Mouse (Mus musculus) intestine, embryonic 14.5 days (tissue): ENCODE data around the gene Car6. TPM values are rescaled to one million over a fixed set of nuclear protein-coding genes. Genes with fewer than 3 reads are reported as not detected.

Source experiments
- ATAC-seq: fragments of 200-750 bp; cut with Nextera tagmentation; replicated peaks from 2 replicates; pipeline ENCODE4 v1.8.0; 2017; ENCODE audit warnings: low read depth, moderate number of reproducible peaks, moderate TSS enrichment, moderate library complexity; ENCODE audit not compliant: low FRiP score, low TSS enrichment
- DNase-seq: peaks from one replicate; pipeline ENCODE4 v3.0.0-alpha.2; 2018; ENCODE audit warnings: low spot score
- H3K27ac ChIP-seq: fragments of 300-500 bp; sonication (generic); 2 replicates; pipeline ENCODE4 v1.5.1; 2014; ENCODE audit warnings: low read depth, mild to moderate bottlenecking, control low read depth
- H3K27me3 ChIP-seq: fragments of 300-500 bp; sonication (generic); replicated peaks from 2 replicates; pipeline ENCODE4 v1.6.1; 2014; ENCODE audit warnings: low read length, control low read depth; ENCODE audit not compliant: control insufficient read depth, insufficient read depth
- H3K36me3 ChIP-seq: fragments of 300-500 bp; sonication (generic); 2 replicates; pipeline ENCODE4 v1.6.1; 2014; ENCODE audit warnings: low read length, control low read depth; ENCODE audit not compliant: control insufficient read depth, insufficient read depth
- H3K4me1 ChIP-seq: fragments of 300-500 bp; sonication (generic); replicated peaks from 2 replicates; pipeline ENCODE4 v1.6.1; 2014; ENCODE audit warnings: low read length, control low read depth, mixed read lengths; ENCODE audit not compliant: control insufficient read depth, insufficient read depth
- H3K4me2 ChIP-seq: fragments of 300-500 bp; sonication (generic); 2 replicates; pipeline ENCODE4 v1.6.1; 2014; ENCODE audit warnings: low read length
- H3K4me3 ChIP-seq: fragments of 300-500 bp; sonication (generic); 2 replicates; pipeline ENCODE4 v1.5.1; 2014; ENCODE audit warnings: low read depth, low read length, control low read depth, mixed read lengths
- H3K9ac ChIP-seq: fragments of 300-500 bp; sonication (generic); 2 replicates; pipeline ENCODE4 v1.6.1; 2014; ENCODE audit warnings: mild to moderate bottlenecking, low read length
- H3K9me3 ChIP-seq: fragments of 300-500 bp; sonication (generic); 2 replicates; pipeline ENCODE4 v1.6.1; 2016; ENCODE audit warnings: low read length, control low read depth; ENCODE audit not compliant: control insufficient read depth
- WGBS: fragments of 180-500 bp; shearing (Covaris S2); extraction: QIAGEN DNeasy Blood & Tissue Kit; methylation state at CpG from one replicate; pipeline ENCODE4 v1.1.7; 2014; 5-methylcytosine and 5-hydroxymethylcytosine counted together
- polyA plus RNA-seq: library from polyadenylated mRNA; unstranded; fragments of >200 nt; fragmentation: Nextera tagmentation; extraction: Ambion mirVana; gene quantifications from 2 replicates; pipeline ENCODE4 v1.2.1, GENCODE M21; 2014

Gene Car6
- polyA plus RNA-seq, 1 experiment from 2014 or later, result not detected

DNA sequence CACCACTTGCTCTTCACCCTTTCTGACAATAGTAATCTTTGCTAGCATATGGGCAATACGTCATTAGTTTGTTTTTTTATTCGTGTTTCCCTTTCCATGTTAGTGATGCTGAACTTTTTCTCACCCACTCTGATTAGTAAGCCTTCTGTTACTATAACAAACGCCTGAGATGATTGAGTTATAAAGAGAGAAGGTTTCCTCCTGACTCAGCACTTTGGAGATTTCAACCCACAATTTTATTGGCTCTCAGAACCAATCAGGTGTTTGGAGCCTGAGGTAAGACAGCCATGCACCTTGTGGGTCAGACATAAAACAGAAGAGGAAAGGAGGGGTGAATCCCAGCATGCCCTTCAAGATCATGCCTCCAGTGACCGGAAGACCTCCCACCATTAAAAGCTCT lies 22.7 kb upstream of the Car6 start:
- Histone ChIP-seq H3K9ac (no peak overlapping the region), H3K4me3 (no peak overlapping the region), H3K9me3 (no peaks in the 10 kb centered on the region), H3K36me3 (no peaks in the 10 kb centered on the region), H3K4me2 (no peak overlapping the region), H3K27ac (no peak overlapping the region), H3K4me1 (no peaks in the 10 kb centered on the region), H3K27me3 (no peaks in the 10 kb centered on the region)
- 77% methylated on average over 4 of the region's 4 CpGs for WGBS
- no peak for DNase-seq
- no peak for ATAC-seq

DNA sequence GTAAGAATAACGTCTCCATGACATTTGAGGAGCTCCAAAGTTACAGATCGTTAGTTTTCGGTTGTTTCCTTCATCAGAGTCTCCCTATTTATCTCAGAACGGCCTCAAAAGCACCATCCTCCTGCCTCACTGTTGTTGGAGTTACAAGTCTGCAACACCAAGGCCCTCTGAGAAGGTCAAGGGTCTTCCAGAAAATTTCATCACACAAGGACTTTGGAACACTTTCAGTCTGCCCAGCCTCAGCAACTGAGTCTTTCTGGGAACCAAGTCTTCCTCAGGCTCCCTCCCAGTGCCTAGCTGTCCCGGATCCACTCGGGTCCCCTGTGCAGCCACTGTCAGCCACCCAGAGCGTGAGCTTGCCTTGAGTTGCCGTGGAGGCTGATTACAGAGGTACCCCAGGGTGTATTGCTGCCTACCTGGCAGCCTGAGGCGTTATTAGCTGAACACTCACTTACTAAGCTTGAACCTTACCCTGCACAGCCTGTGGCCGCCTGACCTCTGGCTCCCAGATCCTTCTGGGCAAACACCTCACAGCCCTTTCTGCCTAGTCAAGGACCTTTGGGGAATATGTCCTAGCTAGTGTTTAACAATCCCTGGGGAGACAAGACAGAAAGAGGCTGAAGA lies 20.0 kb upstream of the Car6 start:
- Histone ChIP-seq H3K4me1 (no peaks in the 10 kb centered on the region), H3K27me3 (no peaks in the 10 kb centered on the region), H3K9me3 (no peaks in the 10 kb centered on the region), H3K36me3 (no peaks in the 10 kb centered on the region), H3K4me3 (0 out of 2 replicates have a peak overlapping the region, but pooled peaks have one; percentile 18), H3K9ac (0 out of 2 replicates have a peak overlapping the region, but pooled peaks have one; percentile 29), H3K4me2 (peak overlapping the region; percentile 50), H3K27ac (no peak overlapping the region)
- WGBS, result 52% methylated on average over 10 of the region's 10 CpGs
- no peak for ATAC-seq
- DNase-seq, result no peak

DNA sequence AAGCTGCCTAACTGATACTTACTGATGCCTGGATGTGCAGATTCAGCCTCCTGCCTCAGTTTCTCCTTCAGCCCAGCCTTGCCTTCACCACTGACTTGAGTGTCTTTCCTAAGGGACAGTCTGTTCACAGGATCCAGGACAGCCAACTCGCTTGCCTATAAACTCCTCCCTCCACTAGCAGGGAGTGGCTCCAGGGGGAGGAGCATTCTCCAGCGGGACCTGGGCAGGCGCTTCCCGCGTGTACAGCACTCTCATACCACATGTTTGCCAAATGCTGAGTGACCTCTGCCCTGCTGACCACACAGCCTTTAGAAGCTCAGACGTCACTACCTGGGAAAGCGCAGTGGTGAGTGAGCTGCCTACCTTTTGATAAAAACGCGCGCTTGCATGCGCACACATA lies 19.5 kb upstream of the Car6 start:
- no peak overlapping the region for H3K27ac ChIP-seq
- DNase-seq, result peak; percentile 75

DNA sequence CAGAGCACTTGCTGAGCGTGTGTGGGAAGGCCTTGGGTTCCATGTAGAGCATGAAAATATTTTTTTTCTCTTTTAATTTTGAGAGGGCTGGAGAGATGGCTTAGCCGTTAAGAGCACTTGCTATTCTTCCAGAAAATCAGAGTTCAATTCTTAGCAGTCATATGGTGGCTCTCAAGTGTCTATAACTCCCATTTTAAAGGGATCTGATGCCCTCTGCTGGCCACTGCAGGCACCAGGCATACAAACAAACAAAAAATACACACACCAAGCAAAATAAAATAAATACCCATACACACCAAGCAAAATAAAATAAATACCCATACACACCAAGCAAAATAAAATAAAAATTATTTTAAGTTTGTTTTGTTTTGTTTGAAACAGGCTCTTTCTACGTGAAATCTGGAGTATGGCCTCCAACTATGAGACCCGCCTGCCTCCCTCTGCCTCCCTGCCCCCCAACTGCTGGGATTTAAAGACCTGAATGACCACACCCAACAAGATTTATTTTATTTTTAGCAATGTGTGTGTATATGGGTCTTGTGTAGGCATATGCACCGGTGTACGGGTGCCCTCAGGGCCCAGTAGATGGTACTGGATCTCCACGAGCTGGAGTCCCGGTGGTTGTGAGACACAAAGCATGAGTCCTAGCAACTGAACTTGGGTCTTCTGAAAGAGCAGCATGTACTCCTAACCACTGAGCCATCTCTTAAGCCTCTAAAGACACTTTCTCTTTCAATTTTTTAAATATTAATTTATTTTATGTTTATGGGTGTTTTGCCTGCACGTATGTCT lies 18.6 kb upstream of the Car6 start:
- Histone ChIP-seq H3K36me3 (no peaks in the 10 kb centered on the region), H3K9ac (no peak overlapping the region), H3K27me3 (no peaks in the 10 kb centered on the region), H3K9me3 (no peaks in the 10 kb centered on the region), H3K4me3 (no peak overlapping the region), H3K4me1 (no peaks in the 10 kb centered on the region), H3K4me2 (no peak overlapping the region), H3K27ac (no peak overlapping the region)
- ATAC-seq (no peak; the same call in 1 of the 2 replicates), DNase-seq (no peak)
- WGBS, result 73% methylated on average over 9 of the region's 9 CpGs

More for the DNA sequence above, 19.5 kb upstream of the Car6 start:
- H3K4me1 ChIP-seq, result no peaks in the 10 kb centered on the region
- peak overlapping the region; percentile 18 for H3K4me3 ChIP-seq
- ATAC-seq, result peak; percentile 53
- no peaks in the 10 kb centered on the region for H3K9me3 ChIP-seq
- H3K36me3 ChIP-seq, result no peaks in the 10 kb centered on the region
- WGBS, result 19% methylated on average over 11 of the region's 11 CpGs
- peak overlapping the region; percentile 50 for H3K4me2 ChIP-seq
- H3K27me3 ChIP-seq, result no peaks in the 10 kb centered on the region
- H3K9ac ChIP-seq, result 0 out of 2 replicates have a peak overlapping the region, but pooled peaks have one; percentile 29

DNA sequence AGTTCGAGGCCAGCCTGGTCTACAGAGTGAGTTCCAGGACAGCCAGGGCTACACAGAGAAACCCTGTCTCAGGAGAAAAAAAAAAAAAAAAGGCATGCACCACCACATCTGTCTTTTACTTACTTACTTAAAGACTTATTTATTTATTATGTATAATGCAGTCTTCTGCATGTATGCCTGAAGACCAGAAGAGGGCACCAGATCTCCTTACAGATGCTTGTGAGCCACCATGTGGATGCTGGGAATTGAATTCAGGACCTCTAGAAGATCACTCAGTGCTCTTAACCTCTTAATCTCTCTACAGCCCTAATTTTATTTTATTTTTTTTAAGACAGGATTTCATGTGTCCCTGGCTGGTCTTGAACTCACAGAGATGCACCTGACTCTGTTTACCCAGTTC lies 16.8 kb upstream of the Car6 start:
- 100% methylated on average over 1 of the region's 1 CpGs for WGBS

DNA sequence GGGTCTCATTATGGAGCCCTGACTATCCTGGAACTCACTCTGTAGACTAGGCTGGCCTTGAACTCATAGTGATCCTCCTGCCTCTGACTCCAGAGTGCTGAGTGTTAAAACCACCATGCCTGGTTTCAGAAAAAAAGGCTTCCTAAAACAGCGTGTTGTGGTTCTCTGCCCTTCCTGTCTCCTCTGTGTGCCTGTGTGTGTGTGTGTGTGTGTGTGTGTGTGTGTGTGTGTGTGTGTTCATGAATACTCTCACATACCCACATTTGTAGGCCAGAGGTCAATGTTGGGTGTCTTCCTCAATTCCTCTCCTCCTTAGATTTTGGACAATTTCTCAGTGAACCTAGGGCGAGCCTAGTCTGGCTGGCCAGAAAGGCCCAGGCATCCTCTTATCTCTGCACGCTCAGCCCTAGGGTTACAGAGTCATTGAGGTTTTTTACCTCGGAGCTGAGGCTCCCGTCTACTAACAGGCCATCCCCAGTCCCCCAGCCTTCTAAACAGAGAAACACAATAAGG lies 16.0 kb upstream of the Car6 start:
- Histone ChIP-seq H3K36me3 (no peaks in the 10 kb centered on the region), H3K4me2 (no peak overlapping the region), H3K4me1 (0 out of 2 replicates have a peak, but pooled peaks cover 6% of the 10 kb centered on the region), H3K4me3 (no peak overlapping the region), H3K27ac (no peak overlapping the region), H3K9ac (no peak overlapping the region), H3K27me3 (no peaks in the 10 kb centered on the region), H3K9me3 (no peaks in the 10 kb centered on the region)
- 72% methylated on average over 5 of the region's 5 CpGs for WGBS
- no peak for ATAC-seq
- DNase-seq, result no peak

More for the DNA sequence above, 16.8 kb upstream of the Car6 start:
- H3K9me3 ChIP-seq, result no peaks in the 10 kb centered on the region
- H3K4me1 ChIP-seq, result 0 out of 2 replicates have a peak, but pooled peaks cover 3% of the 10 kb centered on the region
- ATAC-seq (no peak), DNase-seq (no peak)
- H3K27ac ChIP-seq, result no peak overlapping the region
- no peak overlapping the region for H3K4me3 ChIP-seq
- H3K27me3 ChIP-seq, result no peaks in the 10 kb centered on the region
- no peaks in the 10 kb centered on the region for H3K36me3 ChIP-seq
- no peak overlapping the region for H3K4me2 ChIP-seq
- no peak overlapping the region for H3K9ac ChIP-seq

DNA sequence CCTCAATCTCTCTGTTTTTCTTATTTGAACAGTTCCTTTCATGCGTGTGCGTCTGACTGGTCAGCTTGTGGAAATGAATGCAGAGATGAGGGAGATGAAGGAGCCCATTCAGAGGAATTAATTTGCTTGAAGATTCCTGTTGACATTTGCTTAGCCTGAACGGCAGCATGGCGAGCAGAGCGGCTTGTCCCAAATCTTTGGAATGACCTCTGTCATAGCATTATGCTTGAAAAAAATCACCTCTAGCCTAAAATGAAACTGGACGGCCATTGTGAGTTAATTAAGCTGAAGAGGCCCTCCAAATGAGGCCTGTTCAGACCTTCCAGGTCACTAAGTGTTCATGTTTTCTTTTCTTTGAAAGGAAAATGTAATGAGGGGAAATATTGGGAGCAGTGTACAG lies 15.3 kb upstream of the Car6 start:
- no peak for ATAC-seq
- WGBS, result 72% methylated on average over 6 of the region's 6 CpGs
- H3K9ac ChIP-seq, result no peak overlapping the region
- no peaks in the 10 kb centered on the region for H3K36me3 ChIP-seq
- no peaks in the 10 kb centered on the region for H3K9me3 ChIP-seq
- H3K4me1 ChIP-seq, result 0 out of 2 replicates have a peak, but pooled peaks cover 6% of the 10 kb centered on the region
- H3K4me3 ChIP-seq, result no peak overlapping the region
- no peak overlapping the region for H3K4me2 ChIP-seq
- no peak for DNase-seq
- H3K27me3 ChIP-seq, result no peaks in the 10 kb centered on the region
- H3K27ac ChIP-seq, result no peak overlapping the region

DNA sequence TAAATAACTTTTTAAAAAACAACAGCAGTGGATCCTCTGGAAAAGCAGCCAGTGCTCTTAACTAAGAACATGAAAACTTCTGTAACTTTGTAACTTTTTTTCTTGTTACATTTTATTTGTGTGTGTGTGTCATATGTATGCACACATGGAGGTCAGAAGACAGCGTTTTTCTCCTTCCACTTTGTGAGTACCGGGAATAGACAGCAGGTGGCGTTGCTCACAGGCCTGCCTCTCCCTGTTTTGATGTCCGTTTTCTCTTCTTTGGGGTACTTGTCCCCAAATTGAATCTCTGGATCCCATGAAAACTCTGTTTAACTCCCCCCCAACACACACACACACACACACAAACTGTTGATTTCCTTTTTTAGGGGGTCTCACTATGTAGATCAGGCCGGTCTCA lies 12.8 kb upstream of the Car6 start:
- H3K27me3 ChIP-seq, result no peaks in the 10 kb centered on the region
- DNase-seq (no peak), ATAC-seq (no peak)
- no peak overlapping the region for H3K4me3 ChIP-seq
- no peak overlapping the region for H3K27ac ChIP-seq
- no peaks in the 10 kb centered on the region for H3K36me3 ChIP-seq
- H3K4me1 ChIP-seq, result 0 out of 2 replicates have a peak, but pooled peaks cover 6% of the 10 kb centered on the region
- H3K9ac ChIP-seq, result no peak overlapping the region
- H3K9me3 ChIP-seq, result no peaks in the 10 kb centered on the region
- H3K4me2 ChIP-seq, result no peak overlapping the region
- 38% methylated on average over 5 of the region's 5 CpGs for WGBS
